Mouse (Mus musculus): ENCODE results near the gene Ttc1. TPM values are rescaled to one million over a fixed set of nuclear protein-coding genes. Genes with fewer than 3 reads are reported as not detected.

The Ttc1 gene
- 10 to 100 TPM; 53.9 to 58.5 TPM for total RNA-seq (2021)
- long read RNA-seq, experiment 1, transcript Ttc1-201 (8 exons, 1,438 nt) = major isoform, 72 of 76 reads
- long read RNA-seq, experiment 1, partial matches to known transcripts = 0 of 76 reads
- long read RNA-seq, experiment 1, other reads (novel, unspliced or antisense) = 3 of 76 reads
- long read RNA-seq, experiment 2, transcript Ttc1-201 (8 exons, 1,438 nt) = major isoform, 48 of 50 reads
- long read RNA-seq, experiment 2, partial matches to known transcripts = 0 of 50 reads
- long read RNA-seq, experiment 2, other reads (novel, unspliced or antisense) = 2 of 50 reads

GRCm38 (mm10) chr11:43747233-43748226, at the start of gene Ttc1:
Gene Ttc1, minus strand, starts transcription at chr11:43748008.
- intact Hi-C loops (cut with DNase I) = no loop called here

GRCm38 (mm10) chr11:43795992-43796391, 48.2 kb upstream of the Ttc1 start:
- intact Hi-C loops (cut with DNase I) = no loop called here
- DNase-seq (ENCODE audit: low spot score in 2 of 2) = peak in 1 of 2 experiments; percentile 16

More at GRCm38 (mm10) chr11:43747233-43748226, at the start of gene Ttc1:
- peak; percentile 98 to 99 for DNase-seq (ENCODE audit: low spot score in 2 of 2)

- intact Hi-C loops (cut with DNase I) = no loop called here
Measured at GRCm38 (mm10) chr11:43790446-43790845, 42.6 kb upstream of the Ttc1 start.

GRCm38 (mm10) chr11:43783772-43784171, 36.0 kb upstream of the Ttc1 start:
- peak; percentile 60 to 78 for DNase-seq (ENCODE audit: low spot score in 2 of 2)
- intact Hi-C loops (cut with DNase I) = loop anchor here (5.0 kb wide), 3 partner anchors 49 to 549 kb away; no protein-coding TSS in a partner anchor

More at GRCm38 (mm10) chr11:43790446-43790845, 42.6 kb upstream of the Ttc1 start:
- DNase-seq (ENCODE audit: low spot score in 2 of 2) = no peak

- DNase-seq (ENCODE audit: low spot score in 2 of 2) = no peak
- intact Hi-C loops (cut with DNase I) = loop anchor here (5.0 kb wide), 3 partner anchors 49 to 549 kb away; no protein-coding TSS in a partner anchor
Measured at GRCm38 (mm10) chr11:43783106-43783505, 35.3 kb upstream of the Ttc1 start.

- intact Hi-C loops (cut with DNase I) = no loop called here
- DNase-seq (ENCODE audit: low spot score in 2 of 2) = no peak
Measured at GRCm38 (mm10) chr11:43779551-43779950, 31.7 kb upstream of the Ttc1 start.

- intact Hi-C loops (cut with DNase I) = no loop called here
- DNase-seq (ENCODE audit: low spot score in 2 of 2) = no peak
Measured at GRCm38 (mm10) chr11:43776324-43776694, 28.5 kb upstream of the Ttc1 start.

- DNase-seq (ENCODE audit: low spot score in 2 of 2) = no peak
Measured at GRCm38 (mm10) chr11:43775469-43776323, 27.9 kb upstream of the Ttc1 start.

GRCm38 (mm10) chr11:43773725-43774124, 25.9 kb upstream of the Ttc1 start:
- DNase-seq (ENCODE audit: low spot score in 2 of 2) = no peak
- intact Hi-C loops (cut with DNase I) = no loop called here

More at GRCm38 (mm10) chr11:43775469-43776323, 27.9 kb upstream of the Ttc1 start:
- intact Hi-C loops (cut with DNase I) = no loop called here

GRCm38 (mm10) chr11:43770110-43770509, 22.3 kb upstream of the Ttc1 start:
- no peak for DNase-seq (ENCODE audit: low spot score in 2 of 2)
- intact Hi-C loops (cut with DNase I) = no loop called here

GRCm38 (mm10) chr11:43767749-43768148, 19.9 kb upstream of the Ttc1 start:
- intact Hi-C loops (cut with DNase I) = loop anchor here (1.0 to 5.0 kb wide), 2 partner anchors 564 to 685 kb away; no protein-coding TSS in a partner anchor
- no peak for DNase-seq (ENCODE audit: low spot score in 2 of 2)

GRCm38 (mm10) chr11:43766922-43767648, 19.3 kb upstream of the Ttc1 start:
- intact Hi-C loops (cut with DNase I) = loop anchor here (1.0 to 5.0 kb wide), 2 partner anchors 564 to 685 kb away; no protein-coding TSS in a partner anchor
- peak; percentile 80 to 84 for DNase-seq (ENCODE audit: low spot score in 2 of 2)

- no peak for DNase-seq (ENCODE audit: low spot score in 2 of 2)
- intact Hi-C loops (cut with DNase I) = no loop called here
Measured at GRCm38 (mm10) chr11:43758436-43758835, 10.6 kb upstream of the Ttc1 start.

- DNase-seq (ENCODE audit: low spot score in 2 of 2) = no peak
- intact Hi-C loops (cut with DNase I) = no loop called here
Measured at GRCm38 (mm10) chr11:43755411-43755810, 7.6 kb upstream of the Ttc1 start.

- intact Hi-C loops (cut with DNase I) = no loop called here
Measured at GRCm38 (mm10) chr11:43754568-43754967, 6.8 kb upstream of the Ttc1 start.

GRCm38 (mm10) chr11:43751542-43751941, 3.7 kb upstream of the Ttc1 start:
- no peak for DNase-seq (ENCODE audit: low spot score in 2 of 2)
- intact Hi-C loops (cut with DNase I) = no loop called here

More at GRCm38 (mm10) chr11:43754568-43754967, 6.8 kb upstream of the Ttc1 start:
- no peak for DNase-seq (ENCODE audit: low spot score in 2 of 2)

GRCm38 (mm10) chr11:43728737-43729301, 19.0 kb downstream of the Ttc1 start:
- intact Hi-C loops (cut with DNase I) = loop anchor here (10.0 kb wide), 1 partner anchor 234 kb away; no protein-coding TSS in a partner anchor
- DNase-seq (ENCODE audit: low spot score in 2 of 2) = no peak

- intact Hi-C loops (cut with DNase I) = loop anchor here (10.0 kb wide), 1 partner anchor 233 kb away; no protein-coding TSS in a partner anchor
Measured at GRCm38 (mm10) chr11:43727796-43728195, 20.0 kb downstream of the Ttc1 start.

More at GRCm38 (mm10) chr11:43727796-43728195, 20.0 kb downstream of the Ttc1 start:
- no peak for DNase-seq (ENCODE audit: low spot score in 2 of 2)
